Mouse (Mus musculus) adrenal gland, postnatal 10 days (tissue): ENCODE measurements around the gene Grin1. TPM values are rescaled to one million over a fixed set of nuclear protein-coding genes. Genes with fewer than 3 reads are reported as not detected.
"Not testable (repeated sequence)": the region's sequence is repeated elsewhere in the genome, so short reads cannot be mapped to it uniquely, and the experiment has no call there.

Experiments used
- DNase-seq: peaks from one replicate; pipeline ENCODE4 v3.0.0; 2021; ENCODE audit warnings: mixed read lengths
- total RNA-seq, 2 experiments: library from RNA; stranded (reverse); gene quantifications; 2 replicates each; pipeline ENCODE4 v1.2.3; 2021

Gene Grin1
- total RNA-seq, 2 experiments from 2014 or later = 7.3 to 9.6 TPM

GRCm38 (mm10) chr2:25286837-25287636, 31.9 kb downstream of the Grin1 start:
- DNase-seq = no peak

DNA sequence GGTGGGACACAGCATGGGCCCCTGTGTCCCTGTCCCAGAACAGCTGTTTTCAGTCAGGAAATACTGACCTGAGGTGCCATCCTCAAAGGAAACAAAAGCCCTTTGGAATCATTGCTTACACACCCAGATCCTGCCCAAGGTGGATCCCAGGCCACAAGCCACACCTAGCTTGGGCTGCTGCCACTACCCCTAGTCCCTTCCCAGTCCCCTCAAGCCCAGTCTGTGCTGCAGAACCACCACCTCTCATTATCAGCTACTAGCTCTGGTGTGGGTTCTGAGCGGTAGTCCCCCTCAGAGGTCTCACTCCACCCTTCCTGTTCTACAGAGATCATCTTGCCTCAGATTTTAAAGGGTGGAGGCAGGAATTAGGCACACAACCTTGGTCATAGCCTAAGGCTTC, 32.7 kb downstream of the Grin1 start:
- no peak for DNase-seq

GRCm38 (mm10) chr2:25285551-25285950, 33.4 kb downstream of the Grin1 start:
- DNase-seq = no peak

GRCm38 (mm10) chr2:25278928-25279882, 39.8 kb downstream of the Grin1 start:
- peak; percentile 87 for DNase-seq

DNA sequence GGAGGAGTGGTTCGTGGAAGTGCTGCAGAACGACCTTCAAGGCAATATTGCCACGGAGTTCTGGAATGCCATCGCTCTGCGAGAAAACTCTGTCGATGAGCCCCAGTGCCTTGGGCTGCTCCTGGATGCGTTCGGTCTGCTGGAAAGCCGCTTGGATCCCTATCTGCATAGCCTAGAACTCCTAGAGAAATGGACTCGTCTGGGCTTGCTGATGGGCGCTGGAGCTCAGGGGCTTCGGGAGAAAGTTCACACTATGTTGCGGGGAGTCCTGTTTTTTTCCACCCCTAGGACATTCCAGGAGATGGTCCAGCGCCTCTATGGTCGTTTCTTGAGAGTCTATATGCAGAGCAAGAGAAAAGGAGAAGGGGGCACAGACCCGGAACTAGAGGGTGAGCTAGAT, 46.0 kb downstream of the Grin1 start:
- DNase-seq = no peak

GRCm38 (mm10) chr2:25272515-25272914, 46.5 kb downstream of the Grin1 start:
- no peak for DNase-seq

GRCm38 (mm10) chr2:25271827-25272511, 47.0 kb downstream of the Grin1 start, which contains the start of the genes Ssna1 and Anapc2:
TSS of gene Ssna1 (minus strand) at chr2:25272438.
TSS of gene Anapc2 (plus strand) at chr2:25272478.
- peak; percentile 99 for DNase-seq

GRCm38 (mm10) chr2:25267746-25268309, 51.2 kb downstream of the Grin1 start:
- no peak for DNase-seq

- DNase-seq = no peak
Observed at GRCm38 (mm10) chr2:25267241-25267640, 51.7 kb downstream of the Grin1 start.

DNA sequence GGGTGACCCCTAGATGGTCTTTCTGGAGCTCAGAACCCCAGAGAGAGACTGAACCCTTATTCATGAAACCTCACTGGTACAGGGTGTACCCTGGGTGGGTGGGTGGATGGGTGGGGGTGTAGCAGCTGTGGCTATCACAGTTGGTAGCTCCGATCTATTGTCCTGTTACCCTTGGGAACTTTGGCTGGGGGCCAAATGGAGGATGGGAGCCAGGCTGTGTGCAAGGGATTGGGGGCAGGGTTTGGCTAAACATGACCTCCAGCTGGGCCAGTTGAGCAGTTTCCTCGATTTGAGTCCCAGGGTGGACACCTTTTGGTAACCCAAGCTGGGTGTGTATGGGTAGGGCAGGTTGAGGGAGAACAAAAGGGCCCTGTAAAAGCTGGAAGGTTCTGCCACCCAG, 52.3 kb downstream of the Grin1 start:
- peak; percentile 67 for DNase-seq

DNA sequence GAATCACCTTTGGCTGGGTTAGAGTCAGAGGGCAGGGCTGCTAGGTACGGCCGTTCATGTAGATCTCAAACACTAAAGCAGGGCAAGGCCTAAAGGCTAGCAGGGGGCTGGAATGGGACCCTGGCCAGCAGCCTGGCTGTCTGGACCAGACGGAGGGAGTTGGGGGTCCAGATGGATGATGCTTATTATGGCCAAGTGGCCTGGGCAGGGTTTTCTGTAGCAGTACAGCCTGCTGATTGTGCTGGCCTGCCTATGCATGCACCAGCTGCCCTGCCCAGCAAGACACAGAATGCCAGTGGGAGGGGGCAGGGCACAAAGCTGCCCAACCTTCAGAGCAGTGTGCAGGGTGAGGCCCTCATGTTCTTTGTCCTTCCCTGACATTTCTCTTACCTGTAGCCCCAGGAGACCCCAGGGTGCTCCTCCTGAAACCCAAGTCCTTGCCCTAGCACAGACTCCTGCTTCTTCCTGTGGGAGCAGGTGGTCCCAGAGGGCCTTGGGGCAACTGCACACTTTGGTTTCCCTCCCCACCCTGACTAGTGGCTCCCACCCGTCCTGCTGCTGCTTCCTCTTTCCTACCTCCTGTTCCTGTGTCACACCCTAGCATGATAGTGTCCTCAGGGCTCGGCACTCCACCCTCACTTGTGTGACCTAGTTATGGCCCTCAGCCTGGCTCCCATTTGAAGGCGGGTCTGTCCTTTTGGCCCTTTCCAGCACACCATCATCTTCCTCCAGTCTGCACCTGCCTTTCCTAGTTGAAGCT, 52.9 kb downstream of the Grin1 start:
- DNase-seq = no peak

DNA sequence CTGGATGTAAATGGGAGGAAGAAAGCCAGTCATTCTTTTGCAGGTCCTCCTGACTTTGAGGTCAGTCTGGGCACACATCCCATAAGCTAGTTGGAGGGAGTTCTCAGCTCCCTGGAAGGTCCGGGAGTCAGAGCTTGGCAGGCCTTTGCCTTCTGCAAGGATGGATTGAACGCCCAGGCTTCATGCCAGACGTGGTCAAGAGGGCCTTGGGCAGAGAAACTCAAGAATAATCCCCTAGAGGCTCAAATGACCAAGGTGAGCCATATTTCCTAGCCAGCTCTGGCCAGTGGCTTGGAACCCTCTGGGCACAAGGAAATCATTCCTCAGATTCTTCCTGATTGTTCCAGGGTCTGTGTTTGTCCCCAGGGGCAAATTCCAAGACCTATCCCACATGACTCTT, 54.1 kb downstream of the Grin1 start:
- peak; percentile 76 for DNase-seq

GRCm38 (mm10) chr2:25264286-25264660, 54.7 kb downstream of the Grin1 start:
- DNase-seq = no peak

DNA sequence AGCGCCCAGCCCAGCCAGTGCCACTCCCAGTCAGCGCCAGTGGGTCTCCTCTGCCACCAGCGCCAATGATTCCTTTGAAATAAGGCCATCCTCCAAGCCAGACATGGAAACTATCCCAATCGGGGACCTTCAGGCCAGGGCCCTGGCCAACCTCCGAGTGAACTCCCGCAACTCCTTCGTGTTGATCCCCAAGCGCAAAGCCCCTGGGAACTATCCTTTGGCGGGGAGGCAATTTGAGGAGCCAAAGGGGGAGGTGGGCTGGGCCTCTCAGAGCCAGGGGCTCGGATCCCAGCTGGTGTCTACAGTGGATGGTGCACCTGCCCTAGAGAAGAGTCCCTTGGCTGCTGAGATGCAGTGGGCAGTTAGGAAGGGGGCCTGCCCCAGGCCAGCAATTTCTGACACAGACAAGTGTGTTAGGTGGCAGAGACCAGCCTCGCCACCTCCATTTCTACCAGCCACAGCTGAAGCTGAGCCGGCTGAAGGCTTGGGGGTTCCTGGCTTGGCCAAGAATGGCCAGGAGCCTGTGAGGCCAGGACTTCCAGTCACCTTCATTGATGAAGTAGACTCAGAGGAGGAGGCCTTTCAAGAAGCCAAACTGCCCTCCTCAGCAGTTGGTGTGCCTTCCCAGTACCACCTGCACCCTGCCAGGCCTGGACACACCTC, 55.2 kb downstream of the Grin1 start:
- DNase-seq = no peak

GRCm38 (mm10) chr2:25262795-25263622, 56.0 kb downstream of the Grin1 start:
- peak; percentile 58 for DNase-seq

DNA sequence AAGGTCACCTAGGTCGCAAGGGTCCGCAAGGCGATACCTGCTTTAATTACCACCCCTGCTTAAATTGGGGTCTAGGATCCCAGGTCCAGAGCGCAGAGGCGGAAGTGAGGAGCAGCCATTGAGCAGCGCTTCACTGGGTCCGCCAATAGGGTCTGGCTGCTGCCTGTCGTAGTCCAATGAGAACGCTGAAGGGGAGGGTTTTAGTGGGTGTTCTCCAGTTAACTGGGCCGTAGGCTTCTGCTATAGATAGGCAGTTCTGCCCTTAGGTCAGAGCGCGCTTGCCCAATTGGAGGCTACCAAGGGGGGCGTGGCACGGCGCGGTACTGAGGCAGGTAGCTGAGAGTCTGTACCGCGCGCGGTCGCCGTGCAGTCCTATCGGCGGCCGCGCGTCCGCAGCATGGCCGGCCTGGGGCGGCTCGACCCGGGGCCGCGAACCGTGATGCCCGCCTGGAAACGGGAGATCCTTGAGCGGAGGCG, 56.7 kb downstream of the Grin1 start, which contains the start of gene Tprn:
Tprn (plus strand) TSS at position 328 of the 477 bp plus-strand sequence.
- DNase-seq = peak; percentile 96

GRCm38 (mm10) chr2:25261870-25262269, 57.1 kb downstream of the Grin1 start:
- DNase-seq = no peak

GRCm38 (mm10) chr2:25258887-25259286, 60.1 kb downstream of the Grin1 start:
- no peak for DNase-seq

GRCm38 (mm10) chr2:25257250-25257649, 61.7 kb downstream of the Grin1 start:
- DNase-seq = not testable (repeated sequence)
